Mouse (Mus musculus) embryonic facial prominence, embryonic 15.5 days (tissue): ENCODE results near the gene Fam89b. TPM values are rescaled to one million over a fixed set of nuclear protein-coding genes. Genes with fewer than 3 reads are reported as not detected.

Source experiments
- ATAC-seq: fragments of 200-750 bp; cut with Nextera tagmentation; 2 replicates; pipeline ENCODE4 v1.8.0; 2017; ENCODE audit warnings: low read depth, moderate TSS enrichment; ENCODE audit not compliant: insufficient number of reproducible peaks, low FRiP score, low TSS enrichment
- H3K27ac ChIP-seq: fragments of 300-500 bp; sonication (generic); replicated peaks from 2 replicates; pipeline ENCODE4 v1.5.1; 2015; ENCODE audit warnings: mild to moderate bottlenecking, inconsistent platforms
- H3K27me3 ChIP-seq: fragments of 300-500 bp; sonication (generic); 2 replicates; pipeline ENCODE4 v1.6.1; 2015; ENCODE audit warnings: inconsistent platforms
- H3K36me3 ChIP-seq: fragments of 300-500 bp; sonication (generic); 2 replicates; pipeline ENCODE4 v1.6.1; 2015; ENCODE audit warnings: mild to moderate bottlenecking, inconsistent platforms
- H3K4me1 ChIP-seq: fragments of 300-500 bp; sonication (generic); 2 replicates; pipeline ENCODE4 v1.6.1; 2015; ENCODE audit warnings: inconsistent platforms
- H3K4me2 ChIP-seq: fragments of 300-500 bp; sonication (generic); replicated peaks from 2 replicates; pipeline ENCODE4 v1.6.1; 2015; ENCODE audit warnings: mild to moderate bottlenecking, inconsistent platforms
- H3K4me3 ChIP-seq: fragments of 300-500 bp; sonication (generic); replicated peaks from 2 replicates; pipeline ENCODE4 v1.5.1; 2015; ENCODE audit warnings: mild to moderate bottlenecking, inconsistent platforms
- H3K9ac ChIP-seq: fragments of 300-500 bp; sonication (generic); 2 replicates; pipeline ENCODE4 v1.6.1; 2015; ENCODE audit warnings: inconsistent platforms
- H3K9me3 ChIP-seq: fragments of 300-500 bp; sonication (generic); replicated peaks from 2 replicates; pipeline ENCODE4 v1.6.1; 2016; ENCODE audit warnings: inconsistent platforms
- WGBS: fragments of 180-500 bp; shearing (Covaris S2); methylation state at CpG from one replicate; pipeline ENCODE4 v1.1.7; 2015; 5-methylcytosine and 5-hydroxymethylcytosine counted together
- polyA plus RNA-seq: library from polyadenylated mRNA; unstranded; fragments of >200 nt; fragmentation: Nextera tagmentation; extraction: Ambion mirVana; gene quantifications from 2 replicates; pipeline ENCODE4 v1.2.1, GENCODE M21; 2015

Gene Fam89b
- polyA plus RNA-seq, 1 experiment from 2014 or later, result 110 TPM

GRCm38 (mm10) chr19:5734325-5734724 is 4.9 kb upstream of the Fam89b start:
- Histone ChIP-seq H3K9ac (no peak overlapping the region), H3K4me2 (no peak overlapping the region), H3K4me3 (no peak overlapping the region), H3K27ac (no peak overlapping the region), H3K9me3 (no peaks in the 10 kb centered on the region), H3K36me3 (0 out of 2 replicates have a peak, but pooled peaks cover 2% of the 10 kb centered on the region), H3K4me1 (peaks cover 23% of the 10 kb centered on the region), H3K27me3 (peaks cover 14% of the 10 kb centered on the region)
- no peak for ATAC-seq
- 77% methylated on average over 9 of the region's 9 CpGs for WGBS

GRCm38 (mm10) chr19:5731264-5731978 is 2.0 kb upstream of the Fam89b start:
- ATAC-seq, result peak; percentile 82
- Histone ChIP-seq H3K4me2 (peak overlapping the region; percentile 96), H3K27ac (no peak overlapping the region), H3K4me3 (peak overlapping the region; percentile 80), H3K4me1 (peaks cover 46% of the 10 kb centered on the region), H3K27me3 (peaks cover 8% of the 10 kb centered on the region), H3K36me3 (0 out of 2 replicates have a peak, but pooled peaks cover 2% of the 10 kb centered on the region), H3K9me3 (no peaks in the 10 kb centered on the region), H3K9ac (peak overlapping the region; percentile 79)
- WGBS, result 1% methylated on average over 47 of the region's 47 CpGs

- ATAC-seq, result no peak
- Histone ChIP-seq H3K4me2 (peak overlapping the region; percentile 96), H3K4me1 (peaks cover 55% of the 10 kb centered on the region), H3K27ac (no peak overlapping the region), H3K27me3 (peaks cover 3% of the 10 kb centered on the region; the same call in 1 of the 2 replicates), H3K9ac (peak overlapping the region; percentile 79), H3K4me3 (peak overlapping the region; percentile 80), H3K36me3 (0 out of 2 replicates have a peak, but pooled peaks cover 2% of the 10 kb centered on the region), H3K9me3 (no peaks in the 10 kb centered on the region)
- WGBS, result 74% methylated on average over 29 of the region's 29 CpGs
These were observed 1.1 kb upstream of the Fam89b start for GRCm38 (mm10) chr19:5730314-5731186.

- peak overlapping the region; percentile 91 for H3K27ac ChIP-seq
- H3K9ac ChIP-seq, result peak overlapping the region; percentile 96
- peaks cover 72% of the 10 kb centered on the region for H3K4me1 ChIP-seq
- 0 out of 2 replicates have a peak, but pooled peaks cover 5% of the 10 kb centered on the region for H3K36me3 ChIP-seq
- no peaks in the 10 kb centered on the region for H3K9me3 ChIP-seq
- H3K27me3 ChIP-seq, result no peaks in the 10 kb centered on the region
- peak overlapping the region; percentile 72 for H3K4me3 ChIP-seq
- peak overlapping the region; percentile 96 for H3K4me2 ChIP-seq
- peak; percentile 11; the same call in 1 of the 2 replicates for ATAC-seq
- 4% methylated on average over 37 of the region's 37 CpGs for whole genome bisulfite sequencing
These were observed 616 bp downstream of the Fam89b start for GRCm38 (mm10) chr19:5728631-5729443.

- Histone ChIP-seq H3K4me3 (peak overlapping the region; percentile 72), H3K4me1 (peaks cover 73% of the 10 kb centered on the region), H3K9me3 (no peaks in the 10 kb centered on the region), H3K9ac (peak overlapping the region; percentile 96), H3K27me3 (no peaks in the 10 kb centered on the region), H3K27ac (peak overlapping the region; percentile 91), H3K4me2 (peak overlapping the region; percentile 96), H3K36me3 (peaks cover 13% of the 10 kb centered on the region; the same call in 1 of the 2 replicates)
- ATAC-seq, result no peak
- WGBS, result 3% methylated on average over 14 of the region's 14 CpGs
These were observed 1.8 kb downstream of the Fam89b start for GRCm38 (mm10) chr19:5727701-5728100.

GRCm38 (mm10) chr19:5726961-5727578 is 2.4 kb downstream of the Fam89b start:
- Histone ChIP-seq H3K9ac (peak overlapping the region; percentile 18; the same call in 1 of the 2 replicates), H3K4me2 (peak overlapping the region; percentile 96), H3K36me3 (peaks cover 20% of the 10 kb centered on the region; the same call in 1 of the 2 replicates), H3K27me3 (no peaks in the 10 kb centered on the region), H3K9me3 (no peaks in the 10 kb centered on the region), H3K4me3 (peak overlapping the region; percentile 72), H3K4me1 (peaks cover 73% of the 10 kb centered on the region), H3K27ac (peak overlapping the region; percentile 91)
- WGBS, result 67% methylated on average over 15 of the region's 15 CpGs
- no peak for ATAC-seq

- peaks cover 30% of the 10 kb centered on the region for H3K36me3 ChIP-seq
- H3K27me3 ChIP-seq, result no peaks in the 10 kb centered on the region
- peaks cover 65% of the 10 kb centered on the region for H3K4me1 ChIP-seq
- no peaks in the 10 kb centered on the region for H3K9me3 ChIP-seq
- peak within 1 kb of the TSS; percentile 91 for H3K27ac ChIP-seq
- WGBS, result 8% methylated on average over 49 of the region's 49 CpGs
- peak within 1 kb of the TSS; percentile 72 for H3K4me3 ChIP-seq
- no peak for ATAC-seq
- peak within 1 kb of the TSS; percentile 62 for H3K9ac ChIP-seq
- H3K4me2 ChIP-seq, result peak within 1 kb of the TSS; percentile 96
These were observed 3.5 kb downstream of the Fam89b start, which contains the start of gene Ehbp1l1 for GRCm38 (mm10) chr19:5725767-5726515. Ehbp1l1 (minus strand) TSS chr19:5726317.

- peak overlapping the region; percentile 96 for H3K4me2 ChIP-seq
- H3K4me3 ChIP-seq, result peak overlapping the region; percentile 72
- ATAC-seq, result 0 out of 2 replicates have a peak, but pooled peaks have one; percentile 31
- WGBS, result 60% methylated on average over 12 of the region's 12 CpGs
- H3K36me3 ChIP-seq, result peaks cover 35% of the 10 kb centered on the region
- peaks cover 57% of the 10 kb centered on the region for H3K4me1 ChIP-seq
- no peaks in the 10 kb centered on the region for H3K27me3 ChIP-seq
- peak overlapping the region; percentile 77 for H3K27ac ChIP-seq
- peak overlapping the region; percentile 15; the same call in 1 of the 2 replicates for H3K9ac ChIP-seq
- H3K9me3 ChIP-seq, result no peaks in the 10 kb centered on the region
These were observed 4.3 kb downstream of the Fam89b start for GRCm38 (mm10) chr19:5725029-5725707.

GRCm38 (mm10) chr19:5724549-5724941 is 4.9 kb downstream of the Fam89b start:
- Histone ChIP-seq H3K4me3 (peak overlapping the region; percentile 72), H3K36me3 (peaks cover 42% of the 10 kb centered on the region), H3K9ac (no peak overlapping the region), H3K27me3 (no peaks in the 10 kb centered on the region), H3K4me2 (peak overlapping the region; percentile 96), H3K9me3 (no peaks in the 10 kb centered on the region), H3K27ac (peak overlapping the region; percentile 77), H3K4me1 (peaks cover 51% of the 10 kb centered on the region)
- no peak for ATAC-seq
- 61% methylated on average over 7 of the region's 7 CpGs for WGBS
